ENCODE assay signal across 8 mouse cellular contexts in the genomic region with DNA sequence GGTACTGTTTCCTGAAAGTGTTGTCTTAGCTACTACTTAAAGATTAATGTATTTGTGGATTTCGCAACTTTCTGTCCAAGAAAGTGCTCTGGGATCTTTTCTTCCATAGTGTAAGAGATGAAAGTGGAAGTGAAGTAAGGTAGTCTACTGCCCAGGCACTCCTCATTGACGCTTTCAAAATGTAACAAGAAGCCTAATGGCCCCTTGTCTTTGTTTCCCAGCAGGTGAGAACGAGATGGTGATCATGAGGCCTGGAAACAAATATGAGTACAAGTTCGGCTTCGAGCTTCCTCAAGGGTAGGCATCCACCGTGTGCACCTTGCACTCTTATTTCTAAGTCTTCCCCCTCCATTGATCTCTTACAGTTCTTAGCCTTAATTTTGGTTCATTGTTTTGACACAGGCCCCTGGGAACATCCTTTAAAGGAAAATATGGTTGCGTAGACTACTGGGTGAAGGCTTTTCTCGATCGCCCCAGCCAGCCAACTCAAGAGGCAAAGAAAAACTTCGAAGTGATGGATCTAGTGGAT. TPM values are rescaled to one million over a fixed set of nuclear protein-coding genes. Genes with fewer than 3 reads are reported as not detected.
DNase-seq lines count a peak whose midpoint lies in the region; ATAC-seq and TF ChIP-seq lines count a peak whose summit lies in the region.

No protein-coding gene starts in this region.

- no peaks in the 10 kb centered on the region for H3K27me3 ChIP-seq in MEL (ENCODE audit: control insufficient read depth in 1 of 2, insufficient read depth in 2 of 2, low read length in 2 of 2)
- no peaks in the 10 kb centered on the region for H3K27me3 ChIP-seq in heart, embryonic 16.5 days (ENCODE audit: control insufficient read depth, insufficient read depth, low read length)
- H3K27me3 ChIP-seq in liver, embryonic 15.5 days: no peaks in the 10 kb centered on the region

- WGBS in heart, embryonic 16.5 days: 7% methylated on average over 10 of the region's 10 CpGs
- 9% methylated on average over 10 of the region's 10 CpGs for WGBS in liver, embryonic 15.5 days (ENCODE audit: insufficient replicate concordance)

- TF ChIP-seq CTCF in MEL (IDR thresholded peaks at IDR 0.05 in 2 of 3, conservative IDR thresholded peaks at IDR 0.05 in 1 of 3; ENCODE audit: control insufficient read depth in 1 of 3, insufficient read depth in 1 of 3, low read depth in 2 of 3, low read length in 3 of 3, poor library complexity in 1 of 3, severe bottlenecking in 1 of 3): no peak

- intact Hi-C loops in left cerebral cortex, postnatal 14 days (cut with DNase I): no loop called here

- H3K79me2 ChIP-seq in MEL (ENCODE audit: control insufficient read depth, insufficient read depth, low read length, poor library complexity): peaks cover 45% of the 10 kb centered on the region

- H3K4me1 ChIP-seq in MEL (ENCODE audit: control insufficient read depth in 1 of 2, insufficient read depth in 2 of 2, low read length in 2 of 2): peaks cover 11 to 35% of the 10 kb centered on the region in 2 experiments
- H3K4me1 ChIP-seq in heart, embryonic 16.5 days (ENCODE audit: control insufficient read depth, insufficient read depth, low read length): peaks cover 22% of the 10 kb centered on the region
- H3K4me1 ChIP-seq in liver, embryonic 15.5 days (replicated peaks): peaks cover 60% of the 10 kb centered on the region

- H3K9ac ChIP-seq in MEL (ENCODE audit: control insufficient read depth, low read depth, low read length, poor library complexity, severe bottlenecking): peak overlapping the region; percentile 85
- peak overlapping the region; percentile 96 for H3K9ac ChIP-seq in heart, embryonic 16.5 days (ENCODE audit: low read length)
- H3K9ac ChIP-seq in liver, embryonic 15.5 days: peak overlapping the region; percentile 87

- TF ChIP-seq EP300 in MEL (IDR thresholded peaks at IDR 0.05; ENCODE audit: low read depth in 1 of 2, low read length in 2 of 2): no peak

- H3K36me3 ChIP-seq in MEL (ENCODE audit: control insufficient read depth in 1 of 2, insufficient read depth in 2 of 2, low read length in 2 of 2): peaks cover 11 to 37% of the 10 kb centered on the region in 2 experiments
- H3K36me3 ChIP-seq in heart, embryonic 16.5 days (ENCODE audit: control insufficient read depth, insufficient read depth): peaks cover 21% of the 10 kb centered on the region
- H3K36me3 ChIP-seq in liver, embryonic 15.5 days (replicated peaks): peaks cover 26% of the 10 kb centered on the region

- peak overlapping the region; percentile 35 to 90 for H3K4me3 ChIP-seq in MEL (ENCODE audit: control insufficient read depth in 1 of 2, insufficient read depth in 1 of 2, low read depth in 2 of 2, low read length in 2 of 2)
- peak overlapping the region; percentile 86 for H3K4me3 ChIP-seq in heart, embryonic 16.5 days (ENCODE audit: low read length)
- H3K4me3 ChIP-seq in liver, embryonic 15.5 days (replicated peaks): peak overlapping the region; percentile 75

- H3K9me3 ChIP-seq in MEL (replicated peaks; ENCODE audit: insufficient read depth, low read length): no peaks in the 10 kb centered on the region
- no peaks in the 10 kb centered on the region for H3K9me3 ChIP-seq in heart, embryonic 16.5 days (replicated peaks; ENCODE audit: control insufficient read depth, low read length)
- H3K9me3 ChIP-seq in liver, embryonic 15.5 days (replicated peaks): no peaks in the 10 kb centered on the region

- no peak for TF ChIP-seq RAD21 in MEL (IDR thresholded peaks at IDR 0.05; ENCODE audit: low read depth, low read length)

- ATAC-seq in heart, embryonic 16.5 days (replicated peaks; ENCODE audit: extremely low read depth, insufficient read depth, low FRiP score): no peak
- no peak for ATAC-seq in liver, embryonic 15.5 days (ENCODE audit: insufficient read depth)

- TF ChIP-seq POLR2A in MEL (IDR thresholded peaks at IDR 0.05; ENCODE audit: control insufficient read depth in 1 of 2, insufficient read depth in 1 of 2, low read depth in 1 of 2, low read length in 2 of 2, poor library complexity in 1 of 2): no peak

- peak; percentile 84 for DNase-seq in heart, adult 11 months
- DNase-seq in heart, adult 8-10 months (ENCODE audit: low spot score): no peak
- DNase-seq in MEL (ENCODE audit: low read depth, low spot score): peak; percentile 83
- DNase-seq in left cerebral cortex, postnatal 14 days (ENCODE audit: low spot score in 2 of 2): no peak
- no peak for DNase-seq in frontal cortex, postnatal 25 days (ENCODE audit: low spot score in 2 of 2)
- DNase-seq in ovary, adult 18-20 months (ENCODE audit: low spot score): no peak

- H3K4me2 ChIP-seq in heart, embryonic 16.5 days (ENCODE audit: low read depth, low read length): peak overlapping the region; percentile 70
- peak overlapping the region; percentile 84 for H3K4me2 ChIP-seq in liver, embryonic 15.5 days

- H3K27ac ChIP-seq in MEL (ENCODE audit: control insufficient read depth, low read depth, low read length): peak overlapping the region; percentile 90
- H3K27ac ChIP-seq in heart, embryonic 16.5 days (ENCODE audit: low read length): peak overlapping the region; percentile 94
- H3K27ac ChIP-seq in liver, embryonic 15.5 days (replicated peaks): peak overlapping the region; percentile 89

TF ChIP-seq in MEL, 35 proteins besides CTCF, POLR2A, EP300 and RAD21:
- TF ChIP-seq UBTF (IDR thresholded peaks at IDR 0.05; ENCODE audit: borderline replicate concordance, insufficient read depth, low read depth, low read length) (no peak), ETS1 (IDR thresholded peaks at IDR 0.05; ENCODE audit: low read depth, low read length) (no peak), CHD2 (IDR thresholded peaks at IDR 0.05; ENCODE audit: low read length) (no peak), BHLHE40 (IDR thresholded peaks at IDR 0.05; ENCODE audit: borderline replicate concordance, low read depth, low read length) (no peak), ZNF384 (IDR thresholded peaks at IDR 0.05; ENCODE audit: low read depth, low read length) (no peak), MAFK (IDR thresholded peaks at IDR 0.05; ENCODE audit: borderline replicate concordance, low read depth, low read length) (no peak)

RNA-seq across cellular contexts. Expression of a gene that starts 1.0 kb away (rescaled TPM):
- total RNA-seq in heart, adult 8-10 months (2022): 100 to 1,000 TPM; 346 to 908 (median 654) TPM
- total RNA-seq in MEL (2012; rRNA removed): 183 and 191 TPM in 2 replicates
- polyA plus RNA-seq in MEL (2012; ENCODE audit: insufficient read depth in 1 of 2, insufficient read length in 2 of 2, low read depth in 1 of 2, low replicate concordance in 2 of 2, missing spikeins in 1 of 2): 1,000 to 10,000 TPM in 1 of 2 experiments, 100 to 1,000 TPM in 1; 237 to 1,680 TPM
- 209 and 226 TPM in 2 replicates for polyA plus RNA-seq in heart, embryonic 16.5 days (2015; fragmentation: Nextera tagmentation; extraction: Ambion mirVana)
- polyA plus RNA-seq in liver, embryonic 15.5 days (2015; fragmentation: Nextera tagmentation; extraction: Ambion mirVana): 42.8 and 46.8 TPM in 2 replicates
- total RNA-seq in left cerebral cortex, postnatal 14 days (2021): 10 to 100 TPM; 26.9 to 36.8 TPM

RNA-seq across cellular contexts. Expression of a gene that starts 18.1 kb away (rescaled TPM):
- 1 to 10 TPM in 3 of 4 experiments, not detected in 1; 2.5 to 3.3 (median 3.2) TPM for total RNA-seq in heart, adult 8-10 months (2022)
- not detected in 2 replicates for total RNA-seq in MEL (2012; rRNA removed)
- 1 to 10 TPM in 1 of 2 experiments, not detected in 1; 1.4 TPM for polyA plus RNA-seq in MEL (2012; ENCODE audit: insufficient read depth in 1 of 2, insufficient read length in 2 of 2, low read depth in 1 of 2, low replicate concordance in 2 of 2, missing spikeins in 1 of 2)
- 1.3 and 1.4 TPM in 2 replicates for polyA plus RNA-seq in heart, embryonic 16.5 days (2015; fragmentation: Nextera tagmentation; extraction: Ambion mirVana)
- polyA plus RNA-seq in liver, embryonic 15.5 days (2015; fragmentation: Nextera tagmentation; extraction: Ambion mirVana): 0.17 and 0.23 TPM in 2 replicates
- not detected for total RNA-seq in left cerebral cortex, postnatal 14 days (2021)

RNA-seq across cellular contexts. Expression of a gene that starts 33.8 kb away (rescaled TPM):
- 100 to 1,000 TPM; 271 to 333 (median 312) TPM for total RNA-seq in heart, adult 8-10 months (2022)
- total RNA-seq in MEL (2012; rRNA removed): not detected in 2 replicates
- polyA plus RNA-seq in MEL (2012; ENCODE audit: insufficient read depth in 1 of 2, insufficient read length in 2 of 2, low read depth in 1 of 2, low replicate concordance in 2 of 2, missing spikeins in 1 of 2): not detected
- 8.5 and 10.9 TPM in 2 replicates for polyA plus RNA-seq in heart, embryonic 16.5 days (2015; fragmentation: Nextera tagmentation; extraction: Ambion mirVana)
- polyA plus RNA-seq in liver, embryonic 15.5 days (2015; fragmentation: Nextera tagmentation; extraction: Ambion mirVana): 7.1 and 8.5 TPM in 2 replicates
- under 1 TPM; 0.18 to 0.42 TPM for total RNA-seq in left cerebral cortex, postnatal 14 days (2021)

RNA-seq across cellular contexts. Expression of a gene that starts 35.2 kb away (rescaled TPM):
- 10 to 100 TPM; 31.7 to 35.2 (median 34.7) TPM for total RNA-seq in heart, adult 8-10 months (2022)
- 26.4 and 31.1 TPM in 2 replicates for total RNA-seq in MEL (2012; rRNA removed)
- 10 to 100 TPM in 1 of 2 experiments, not detected in 1; 39.8 TPM for polyA plus RNA-seq in MEL (2012; ENCODE audit: insufficient read depth in 1 of 2, insufficient read length in 2 of 2, low read depth in 1 of 2, low replicate concordance in 2 of 2, missing spikeins in 1 of 2)
- polyA plus RNA-seq in heart, embryonic 16.5 days (2015; fragmentation: Nextera tagmentation; extraction: Ambion mirVana): 33.4 and 36.4 TPM in 2 replicates
- 10.9 and 11.7 TPM in 2 replicates for polyA plus RNA-seq in liver, embryonic 15.5 days (2015; fragmentation: Nextera tagmentation; extraction: Ambion mirVana)
- 10 to 100 TPM; 26.6 to 29.7 TPM for total RNA-seq in left cerebral cortex, postnatal 14 days (2021)

RNA-seq across cellular contexts. Expression of a gene that starts 37.7 kb away (rescaled TPM):
- 1 to 10 TPM; 1.1 to 2.5 (median 2.0) TPM for total RNA-seq in heart, adult 8-10 months (2022)
- total RNA-seq in MEL (2012; rRNA removed): 0.15 and 0.16 TPM in 2 replicates
- under 1 TPM in 1 of 2 experiments, not detected in 1; 0.78 TPM for polyA plus RNA-seq in MEL (2012; ENCODE audit: insufficient read depth in 1 of 2, insufficient read length in 2 of 2, low read depth in 1 of 2, low replicate concordance in 2 of 2, missing spikeins in 1 of 2)
- polyA plus RNA-seq in heart, embryonic 16.5 days (2015; fragmentation: Nextera tagmentation; extraction: Ambion mirVana): 6.9 and 7.2 TPM in 2 replicates
- polyA plus RNA-seq in liver, embryonic 15.5 days (2015; fragmentation: Nextera tagmentation; extraction: Ambion mirVana): 0.12 and 0.15 TPM in 2 replicates
- total RNA-seq in left cerebral cortex, postnatal 14 days (2021): 10 to 100 TPM; 69.9 to 72.6 TPM

Comparison
In these comparisons a context has a peak if more than half of its experiments do, and no peak if none do; other contexts are left out.
1. DNase-seq: peak in heart, adult 11 months (single experiment) and MEL (single experiment); none in heart, adult 8-10 months (single experiment), left cerebral cortex, postnatal 14 days (0 of 2), frontal cortex, postnatal 25 days (0 of 2) and ovary, adult 18-20 months (single experiment).
2. RNA of a gene that starts 33.8 kb away (total RNA-seq): 271 to 333 TPM in heart, adult 8-10 months; 0.18 to 0.42 TPM in left cerebral cortex, postnatal 14 days and not detected in MEL; every median in the first group is over 100 times any median in the second.
3. Peak in every context shown above with its lines, with median percentiles within 50 percentile points of each other: H3K27ac ChIP-seq, H3K4me3 ChIP-seq and H3K9ac ChIP-seq.